Mouse (Mus musculus) heart, adult 2 months (tissue): ENCODE measurements around the gene Gatad1.

ENCODE experiments used
- CTCF ChIP-seq: fragments of 200-600 bp; IDR thresholded peaks from 2 replicates; pipeline ENCODE4 v1.8.1; 2022; ENCODE audit warnings: antibody characterized with exemption, mild to moderate bottlenecking, moderate library complexity
- EP300 ChIP-seq: fragments of 200-500 bp; IDR thresholded peaks from 2 replicates; pipeline ENCODE4 v1.6.1; 2011; ENCODE audit warnings: low read depth, low read length, control low read depth; ENCODE audit not compliant: insufficient read depth

DNA sequence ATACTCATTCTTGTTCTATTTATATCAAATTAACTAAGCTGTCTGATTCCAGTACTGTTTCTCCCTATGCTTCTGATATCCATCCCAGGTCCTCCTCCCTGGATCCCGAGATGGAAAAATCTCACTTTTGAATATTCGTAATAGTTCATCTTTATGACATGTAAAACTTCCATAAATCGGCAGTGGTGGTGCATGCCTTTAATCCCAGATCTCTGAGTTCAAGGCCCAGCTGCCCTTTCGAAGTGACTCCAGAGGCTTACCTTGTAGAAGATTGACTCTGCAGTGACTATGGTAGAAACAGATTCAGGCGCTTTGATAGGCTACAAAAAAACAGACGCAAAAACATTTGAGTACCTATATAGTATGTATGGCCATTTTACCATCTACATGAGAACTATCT is 12.4 kb downstream of the Gatad1 start:
- TF ChIP-seq CTCF (no peak), EP300 (no peak)
